Mouse (Mus musculus): ENCODE measurements around the gene Cdh22.

DNA sequence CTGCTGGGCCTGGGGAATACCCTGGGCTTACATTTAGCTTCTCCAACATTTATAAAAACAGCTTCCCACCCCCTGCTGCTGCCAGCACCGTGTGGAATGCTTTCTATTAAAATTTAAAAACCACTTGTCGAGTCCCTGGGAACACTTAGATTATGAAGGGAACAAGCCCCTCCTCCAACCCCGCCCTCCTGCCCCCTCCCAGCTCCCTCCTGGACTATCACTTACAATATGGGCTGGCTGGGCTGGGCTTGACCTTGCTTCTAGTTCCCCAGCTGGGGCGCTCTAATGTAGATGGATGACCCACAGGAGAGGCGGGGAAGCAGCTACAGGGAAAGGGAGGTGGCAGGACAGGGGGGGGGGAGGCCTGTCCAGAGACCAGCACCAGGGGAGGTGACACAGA lies 72.4 kb downstream of the Cdh22 start:
- TF ChIP-seq CTCF (IDR thresholded peaks at IDR 0.05) (no peak), EP300 (IDR thresholded peaks at IDR 0.05) (no peak)
